Mouse (Mus musculus): Measurements from ENCODE around the gene Btf3. TPM values are rescaled to one million over a fixed set of nuclear protein-coding genes. Genes with fewer than 3 reads are reported as not detected.

Btf3 gene
- polyA plus RNA-seq (2015; fragmentation: Nextera tagmentation; extraction: Ambion mirVana), result 813 and 840 TPM in 2 replicates

DNA sequence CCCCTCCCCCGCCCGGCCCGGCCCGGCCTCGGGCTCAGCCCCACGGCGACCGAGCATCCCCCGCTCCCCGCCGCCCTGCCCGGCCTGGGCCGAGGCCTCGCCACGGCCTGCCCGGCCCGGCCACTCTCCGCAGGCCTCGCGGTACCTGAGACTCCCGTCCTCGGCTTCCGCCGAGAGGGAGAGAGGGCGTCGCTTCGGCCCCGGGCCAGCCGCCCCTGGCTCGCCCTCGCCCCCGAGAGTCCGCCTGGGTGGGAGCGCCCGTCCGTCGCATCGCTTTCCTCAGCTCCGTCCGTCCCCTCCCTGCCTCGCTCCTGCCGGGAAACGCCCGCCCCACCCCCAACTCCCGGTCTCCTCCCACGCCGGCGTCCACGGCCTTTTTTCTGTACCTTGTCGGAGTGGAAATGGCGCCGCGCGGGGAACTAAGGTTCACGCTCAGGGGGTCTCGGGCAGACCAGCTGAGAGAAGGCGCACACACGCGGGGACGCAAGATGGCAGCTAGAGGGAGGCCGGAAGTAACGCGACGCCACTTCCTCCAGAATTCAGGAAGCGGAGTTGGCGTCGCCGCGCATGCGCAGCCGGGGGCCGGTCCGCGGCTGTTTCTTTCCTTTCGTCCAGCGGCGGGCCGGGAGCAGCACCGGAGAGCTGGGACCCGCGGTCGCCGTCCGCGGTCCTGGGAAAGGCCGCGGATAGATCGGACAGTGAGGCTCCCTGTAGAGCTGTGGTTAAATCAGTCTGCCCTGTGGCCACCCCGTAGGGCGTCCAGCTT lies at the start of gene Btf3:
TSS of gene Btf3 (minus strand) at position 527 of the 766 bp plus-strand sequence.
- DNase-seq (ENCODE audit: low spot score), result peak; percentile 94

GRCm38 (mm10) chr13:98365766-98366421 lies 49.1 kb upstream of the Btf3 start:
- DNase-seq (ENCODE audit: low spot score), result no peak

DNA sequence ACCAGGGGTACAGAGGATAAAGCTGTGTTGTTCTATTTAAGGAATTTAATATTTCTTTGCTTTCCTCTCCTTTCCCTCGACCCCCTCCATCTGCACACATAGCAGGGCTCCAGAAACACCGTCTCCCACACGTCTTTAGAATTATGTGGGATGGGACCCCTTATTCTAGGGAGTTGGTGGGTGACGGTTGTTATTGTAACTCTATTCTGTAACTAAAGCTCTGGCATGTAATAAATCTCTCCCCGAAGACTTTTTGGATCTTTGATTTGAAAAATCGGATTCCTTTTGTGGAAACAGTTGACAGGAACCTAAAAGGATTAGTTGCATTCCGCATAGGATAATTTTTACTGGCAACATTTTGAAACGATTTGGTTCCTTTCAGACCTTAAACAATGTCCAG lies 48.3 kb upstream of the Btf3 start:
- DNase-seq (ENCODE audit: low spot score), result no peak

DNA sequence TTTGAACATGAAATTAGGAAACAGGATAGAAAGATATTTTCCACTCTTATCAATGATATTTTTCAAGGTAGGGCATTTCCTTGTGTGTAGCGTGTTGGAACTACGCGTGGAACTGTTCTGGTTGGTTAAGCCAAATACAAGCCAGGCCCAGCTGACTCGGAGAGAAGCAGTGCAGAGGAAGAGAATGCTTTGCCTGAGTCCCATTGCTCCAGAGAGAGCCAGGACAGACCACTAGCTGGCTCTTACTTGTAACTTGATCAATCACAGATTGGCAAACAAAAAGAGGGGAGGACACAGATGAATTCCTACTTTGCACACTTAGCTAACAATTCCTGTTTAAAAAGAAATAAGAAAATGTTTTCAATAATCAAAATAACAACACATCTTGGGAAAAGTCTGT lies 46.2 kb upstream of the Btf3 start:
- DNase-seq (ENCODE audit: low spot score), result no peak

DNA sequence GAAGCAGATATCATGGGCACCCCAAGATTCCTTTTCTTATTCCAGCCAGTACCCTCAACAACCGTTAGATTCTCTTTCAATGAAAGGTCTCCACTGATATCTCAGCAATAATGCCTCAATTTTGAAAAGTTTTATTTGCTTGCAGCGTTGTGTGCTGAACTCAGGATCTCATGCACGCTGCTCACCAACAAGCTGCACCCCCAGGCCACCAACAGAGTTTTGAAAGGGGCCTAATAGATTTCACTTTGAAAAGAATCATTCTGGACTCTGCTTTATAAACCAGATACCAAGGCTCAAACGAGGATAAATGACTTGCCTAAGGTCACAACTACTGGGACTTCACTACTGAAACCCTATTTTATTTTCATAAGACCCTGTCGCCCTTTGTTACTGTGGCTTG lies 44.4 kb upstream of the Btf3 start:
- DNase-seq (ENCODE audit: low spot score), result no peak

- DNase-seq (ENCODE audit: low spot score), result no peak
Measured at GRCm38 (mm10) chr13:98360391-98360790, 43.6 kb upstream of the Btf3 start.

- DNase-seq (ENCODE audit: low spot score), result no peak
Measured at GRCm38 (mm10) chr13:98359337-98359736, 42.5 kb upstream of the Btf3 start.

DNA sequence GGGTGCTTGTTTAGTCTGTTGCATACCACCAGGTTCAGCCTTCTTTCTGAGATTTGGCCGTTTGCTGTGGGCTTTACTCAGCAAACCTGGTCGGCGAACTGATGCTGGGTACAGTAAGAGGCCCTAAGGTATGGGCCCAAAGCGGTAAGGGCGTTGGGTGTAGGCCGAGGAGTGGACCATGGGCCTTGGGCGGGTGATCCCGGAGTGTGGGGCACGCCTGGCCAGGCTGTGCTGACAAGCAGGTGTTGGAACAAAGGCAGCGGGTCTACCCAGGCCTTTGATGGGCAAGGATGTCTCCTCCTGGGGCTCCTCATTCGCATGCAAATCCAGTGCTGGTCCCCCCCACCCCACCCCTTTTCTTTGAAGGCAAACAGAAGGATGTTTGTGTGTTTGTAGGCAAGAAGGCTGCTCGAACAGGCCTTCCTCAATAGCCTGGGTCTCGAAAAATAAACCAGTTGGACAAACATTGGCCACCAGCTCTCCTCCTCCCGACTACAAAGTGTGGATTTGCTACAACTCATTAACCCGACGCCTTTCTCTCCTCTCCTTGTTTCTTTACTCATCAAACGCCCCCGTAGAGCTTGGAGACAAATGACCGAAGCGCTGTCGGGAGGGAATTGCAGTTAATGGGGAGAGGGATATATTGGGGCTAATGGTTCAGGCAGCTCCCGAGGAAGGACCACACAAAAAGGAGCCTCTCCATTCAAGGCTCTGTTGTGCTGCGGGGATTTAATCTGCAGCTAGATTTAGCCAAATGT lies 41.8 kb upstream of the Btf3 start:
- no peak for DNase-seq (ENCODE audit: low spot score)

- no peak for DNase-seq (ENCODE audit: low spot score)
Measured at GRCm38 (mm10) chr13:98357433-98358423, 40.9 kb upstream of the Btf3 start.

- DNase-seq (ENCODE audit: low spot score), result no peak
Measured at GRCm38 (mm10) chr13:98356973-98357425, 40.2 kb upstream of the Btf3 start.

GRCm38 (mm10) chr13:98356176-98356972 lies 39.6 kb upstream of the Btf3 start:
- DNase-seq (ENCODE audit: low spot score), result peak; percentile 14

DNA sequence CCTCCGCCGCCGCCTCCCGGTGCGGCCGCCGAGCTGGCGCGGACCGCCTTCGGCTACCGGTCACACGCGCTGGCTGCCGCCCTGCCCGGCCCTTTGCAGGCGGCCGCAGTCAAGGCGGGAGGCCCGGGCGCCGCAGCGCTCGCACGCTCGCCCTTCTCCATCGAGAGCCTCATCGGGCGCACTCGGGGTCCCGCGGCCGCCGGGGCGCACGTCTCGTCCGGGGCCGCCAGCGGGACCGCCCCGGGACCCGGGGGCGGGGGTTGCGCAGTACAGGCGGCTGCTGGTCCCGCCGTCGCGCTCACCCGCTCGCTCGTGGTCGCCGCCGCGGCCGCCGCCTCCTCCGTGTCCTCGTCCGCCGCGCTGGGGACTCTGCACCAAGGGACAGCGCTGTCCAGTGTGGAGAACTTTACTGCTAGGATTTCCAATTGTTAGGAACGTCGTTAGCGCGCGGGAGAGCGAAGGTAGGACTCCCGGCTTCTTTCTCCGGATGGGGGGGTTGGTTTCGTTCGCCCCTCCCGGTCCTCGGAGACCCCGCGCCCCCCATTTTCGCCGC lies 38.8 kb upstream of the Btf3 start:
- DNase-seq (ENCODE audit: low spot score), result no peak

DNA sequence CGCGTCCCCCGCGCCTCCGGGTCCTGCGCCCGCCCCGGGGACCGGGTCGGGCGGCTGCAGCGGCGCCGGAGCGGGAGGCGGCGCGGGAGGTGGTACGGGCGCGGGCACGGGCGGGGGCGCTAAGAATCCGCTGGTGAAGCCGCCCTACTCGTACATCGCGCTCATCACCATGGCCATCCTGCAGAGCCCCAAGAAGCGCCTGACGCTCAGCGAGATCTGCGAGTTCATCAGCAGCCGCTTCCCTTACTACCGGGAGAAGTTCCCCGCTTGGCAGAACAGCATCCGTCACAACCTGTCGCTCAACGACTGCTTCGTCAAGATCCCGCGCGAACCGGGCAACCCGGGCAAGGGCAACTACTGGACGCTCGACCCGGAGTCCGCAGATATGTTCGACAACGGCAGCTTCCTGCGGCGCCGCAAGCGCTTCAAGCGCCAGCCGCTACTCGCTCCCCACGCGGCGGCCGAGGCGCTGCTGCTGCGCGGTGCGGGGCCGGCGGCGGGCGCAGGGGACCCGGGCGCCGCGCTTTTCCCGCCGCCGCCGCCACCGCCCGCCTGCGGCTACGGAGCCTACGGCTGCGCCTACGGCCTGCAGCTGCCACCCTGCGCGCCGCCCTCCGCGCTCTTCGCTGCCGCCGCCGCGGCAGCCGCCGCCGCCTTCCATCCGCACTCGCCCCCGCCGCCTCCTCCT lies 38.2 kb upstream of the Btf3 start:
- DNase-seq (ENCODE audit: low spot score), result peak; percentile 15

- DNase-seq (ENCODE audit: low spot score), result no peak
Measured at GRCm38 (mm10) chr13:98354090-98354801, 37.4 kb upstream of the Btf3 start, which contains the start of gene Foxd1. TSS of gene Foxd1 (plus strand) at chr13:98354242.

- DNase-seq (ENCODE audit: low spot score), result no peak
Measured at GRCm38 (mm10) chr13:98353709-98354089, 36.9 kb upstream of the Btf3 start.

DNA sequence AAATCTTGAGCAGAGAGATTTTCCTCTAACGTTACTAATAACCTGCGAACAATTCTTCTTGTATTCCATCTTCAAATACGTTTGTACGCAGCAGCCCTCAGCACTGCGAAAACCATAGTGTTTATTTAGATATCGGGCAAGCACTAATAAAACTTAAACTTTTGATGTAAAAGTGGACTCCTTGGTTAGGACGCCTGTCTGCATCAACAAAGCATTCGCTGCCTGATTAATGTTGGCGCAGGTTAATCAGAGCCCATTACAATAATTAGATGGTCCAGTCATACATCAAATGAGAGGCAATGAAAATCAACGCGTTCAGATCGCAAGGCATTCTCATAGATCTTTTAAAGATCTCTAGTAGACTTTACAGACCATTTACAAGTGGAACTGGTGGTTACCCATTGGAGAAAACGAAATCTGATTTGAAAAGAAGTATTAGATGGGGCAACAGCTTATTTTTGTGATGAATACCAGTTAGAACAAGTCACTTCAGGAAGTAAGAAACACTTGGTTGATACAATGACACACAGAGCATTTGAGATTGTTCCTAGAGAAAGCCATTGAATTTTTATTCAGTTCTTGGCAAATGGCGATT lies 35.7 kb upstream of the Btf3 start:
- no peak for DNase-seq (ENCODE audit: low spot score)

GRCm38 (mm10) chr13:98351527-98351926 lies 34.7 kb upstream of the Btf3 start:
- peak; percentile 35 for DNase-seq (ENCODE audit: low spot score)

DNA sequence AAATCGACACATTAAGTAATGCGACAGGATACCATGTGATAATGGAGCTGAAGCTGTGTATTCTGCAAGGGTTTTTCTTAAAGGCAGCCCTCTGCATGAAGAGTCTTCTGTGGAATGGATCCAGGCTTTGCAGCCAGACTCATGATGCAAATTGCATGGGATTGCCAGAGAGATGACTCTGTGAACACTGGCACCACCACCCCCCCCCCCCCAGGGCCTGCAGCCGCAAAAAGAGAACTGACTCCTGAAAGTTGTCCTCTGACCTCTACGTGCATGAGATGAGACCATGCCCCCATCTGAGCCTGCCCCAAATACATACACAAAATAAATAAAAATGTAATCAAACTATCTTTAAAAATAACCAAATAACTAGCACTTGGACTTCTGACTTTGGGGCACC lies 32.7 kb upstream of the Btf3 start:
- DNase-seq (ENCODE audit: low spot score), result no peak

All from thymus, postnatal 0 days (tissue).